Mouse (Mus musculus) heart, embryonic 14.5 days (tissue): ENCODE measurements around the gene Pakap. TPM values are rescaled to one million over a fixed set of nuclear protein-coding genes. Genes with fewer than 3 reads are reported as not detected.

ENCODE experiments used
- ATAC-seq: fragments of 200-750 bp; cut with Nextera tagmentation; 2 replicates; pipeline ENCODE4 v1.8.0; 2017; ENCODE audit warnings: low read depth, moderate TSS enrichment; ENCODE audit not compliant: insufficient number of reproducible peaks, insufficient read depth, low FRiP score
- H3K27ac ChIP-seq, 2 experiments: fragments of 200-500 bp in 1 of 2; fragments of 300-500 bp in 1 of 2; sonication (generic) in 1 of 2; replicated peaks in 1 of 2; 2 replicates each; pipeline ENCODE4 v1.5.1; 2012 to 2014; ENCODE audit warnings: low read depth in 2 of 2, low read length in 2 of 2, control low read depth in 1 of 2, mild to moderate bottlenecking in 1 of 2, mixed read lengths in 1 of 2; ENCODE audit not compliant: control insufficient read depth in 1 of 2, insufficient read depth in 1 of 2
- H3K27me3 ChIP-seq: fragments of 300-500 bp; sonication (generic); 2 replicates; pipeline ENCODE4 v1.6.1; 2014; ENCODE audit warnings: mild to moderate bottlenecking, low read length, control low read depth; ENCODE audit not compliant: control insufficient read depth, insufficient read depth
- H3K36me3 ChIP-seq: fragments of 300-500 bp; sonication (generic); 2 replicates; pipeline ENCODE4 v1.6.1; 2014; ENCODE audit warnings: mild to moderate bottlenecking, control low read depth, low read length, mixed read lengths; ENCODE audit not compliant: control insufficient read depth, insufficient read depth
- H3K4me1 ChIP-seq, 2 experiments: fragments of 200-500 bp in 1 of 2; fragments of 300-500 bp in 1 of 2; sonication (generic) in 1 of 2; 2 replicates each; pipeline ENCODE4 v1.6.1; 2012 to 2014; ENCODE audit warnings: low read length in 2 of 2, control low read depth in 1 of 2, mixed read lengths in 1 of 2; ENCODE audit not compliant: control insufficient read depth in 2 of 2, insufficient read depth in 2 of 2
- H3K4me2 ChIP-seq: fragments of 300-500 bp; sonication (generic); 2 replicates; pipeline ENCODE4 v1.6.1; 2014; ENCODE audit warnings: mild to moderate bottlenecking, low read length
- H3K4me3 ChIP-seq, 2 experiments: fragments of 200-500 bp in 1 of 2; fragments of 300-500 bp in 1 of 2; sonication (generic) in 1 of 2; 2 replicates each; pipeline ENCODE4 v1.5.1; 2012 to 2014; ENCODE audit warnings: low read length in 2 of 2, mild to moderate bottlenecking in 2 of 2, control low read depth in 1 of 2, low read depth in 1 of 2, moderate library complexity in 1 of 2; ENCODE audit not compliant: control insufficient read depth in 1 of 2, insufficient read depth in 1 of 2
- H3K9ac ChIP-seq: fragments of 300-500 bp; sonication (generic); 2 replicates; pipeline ENCODE4 v1.6.1; 2014; ENCODE audit warnings: mild to moderate bottlenecking, low read length
- H3K9me3 ChIP-seq: fragments of 300-500 bp; sonication (generic); 2 replicates; pipeline ENCODE4 v1.6.1; 2016; ENCODE audit warnings: low read length, control low read depth; ENCODE audit not compliant: control insufficient read depth
- WGBS: fragments of 180-500 bp; shearing (Covaris S2); extraction: QIAGEN DNeasy Blood & Tissue Kit; methylation state at CpG from one replicate; pipeline ENCODE4 v1.1.7; 2014; 5-methylcytosine and 5-hydroxymethylcytosine counted together
- polyA plus RNA-seq: library from polyadenylated mRNA; unstranded; fragments of >200 nt; fragmentation: Nextera tagmentation; extraction: Ambion mirVana; gene quantifications from 2 replicates; pipeline ENCODE4 v1.2.1, GENCODE M21; 2014

Gene Pakap
- polyA plus RNA-seq, 1 experiment from 2014 or later, result 59.6 TPM

GRCm38 (mm10) chr4:57915216-57915965 lies 347.4 kb downstream of the Pakap start:
- Histone ChIP-seq H3K9me3 (peaks cover 5% of the 10 kb centered on the region; the same call in 1 of the 2 replicates), H3K4me1 (peaks cover 14 to 17% of the 10 kb centered on the region in 2 experiments), H3K9ac (peak overlapping the region; percentile 38; the same call in 1 of the 2 replicates), H3K27ac (no peak overlapping the region), H3K4me2 (peak overlapping the region; percentile 66), H3K4me3 (peak overlapping the region; percentile 18 to 24; a peak in 3 of 4 replicates), H3K27me3 (no peaks in the 10 kb centered on the region), H3K36me3 (no peaks in the 10 kb centered on the region)
- WGBS, result 35% methylated on average over 17 of the region's 17 CpGs
- ATAC-seq, result no peak

- peak within 1 kb of the TSS; percentile 18 to 24; a peak in 3 of 4 replicates for H3K4me3 ChIP-seq
- H3K27ac ChIP-seq, result no peak within 1 kb of the TSS
- no peak for ATAC-seq
- peak within 1 kb of the TSS; percentile 66 for H3K4me2 ChIP-seq
- no peaks in the 10 kb centered on the region for H3K27me3 ChIP-seq
- H3K9me3 ChIP-seq, result peaks cover 5% of the 10 kb centered on the region; the same call in 1 of the 2 replicates
- WGBS, result 7% methylated on average over 9 of the region's 9 CpGs
- peak within 1 kb of the TSS; percentile 38; the same call in 1 of the 2 replicates for H3K9ac ChIP-seq
- H3K4me1 ChIP-seq, result peaks cover 14 to 17% of the 10 kb centered on the region in 2 experiments
- no peaks in the 10 kb centered on the region for H3K36me3 ChIP-seq
These were observed 348.3 kb downstream of the Pakap start, which contains the start of gene D630039A03Rik for GRCm38 (mm10) chr4:57916201-57916661. Gene D630039A03Rik (minus strand): TSS chr4:57916297.

- H3K4me3 ChIP-seq, result 0 out of 4 replicates have a peak overlapping the region, but pooled peaks have one; percentile 18 to 24
- no peak for ATAC-seq
- no peak overlapping the region for H3K27ac ChIP-seq
These were observed 348.7 kb downstream of the Pakap start for GRCm38 (mm10) chr4:57916711-57917110.

GRCm38 (mm10) chr4:57919494-57920423 lies 351.8 kb downstream of the Pakap start:
- Histone ChIP-seq H3K9ac (no peak overlapping the region), H3K9me3 (no peaks in the 10 kb centered on the region), H3K27me3 (no peaks in the 10 kb centered on the region), H3K4me3 (no peak overlapping the region), H3K27ac (no peak overlapping the region), H3K4me2 (no peak overlapping the region), H3K36me3 (no peaks in the 10 kb centered on the region), H3K4me1 (peaks cover 12 to 17% of the 10 kb centered on the region in 2 experiments)
- 33% methylated on average over 8 of the region's 8 CpGs for WGBS
- no peak for ATAC-seq

More at GRCm38 (mm10) chr4:57916711-57917110, 348.7 kb downstream of the Pakap start:
- H3K4me2 ChIP-seq, result peak overlapping the region; percentile 66
- no peaks in the 10 kb centered on the region for H3K36me3 ChIP-seq
- H3K9ac ChIP-seq, result no peak overlapping the region
- H3K9me3 ChIP-seq, result peaks cover 5% of the 10 kb centered on the region; the same call in 1 of the 2 replicates
- WGBS, result 70% methylated on average over 4 of the region's 4 CpGs
- H3K27me3 ChIP-seq, result no peaks in the 10 kb centered on the region
- H3K4me1 ChIP-seq, result peaks cover 14 to 17% of the 10 kb centered on the region in 2 experiments

- peaks cover 11 to 12% of the 10 kb centered on the region in 2 experiments for H3K4me1 ChIP-seq
- H3K27me3 ChIP-seq, result no peaks in the 10 kb centered on the region
- no peak overlapping the region for H3K27ac ChIP-seq
- H3K4me3 ChIP-seq, result no peak overlapping the region
- H3K36me3 ChIP-seq, result no peaks in the 10 kb centered on the region
- H3K9me3 ChIP-seq, result no peaks in the 10 kb centered on the region
- 71% methylated on average over 1 of the region's 1 CpGs for WGBS
- no peak for ATAC-seq
- H3K4me2 ChIP-seq, result no peak overlapping the region
- no peak overlapping the region for H3K9ac ChIP-seq
These were observed 352.5 kb downstream of the Pakap start for GRCm38 (mm10) chr4:57920522-57920921.

- H3K4me2 ChIP-seq, result no peak overlapping the region
- no peaks in the 10 kb centered on the region for H3K36me3 ChIP-seq
- no peak overlapping the region for H3K27ac ChIP-seq
- 72% methylated on average over 5 of the region's 5 CpGs for WGBS
- no peaks in the 10 kb centered on the region for H3K27me3 ChIP-seq
- no peaks in the 10 kb centered on the region; a peak in 1 of 4 replicates for H3K4me1 ChIP-seq
- H3K4me3 ChIP-seq, result no peak overlapping the region
- no peak for ATAC-seq
- H3K9ac ChIP-seq, result no peak overlapping the region
- H3K9me3 ChIP-seq, result no peaks in the 10 kb centered on the region
These were observed 354.2 kb downstream of the Pakap start for GRCm38 (mm10) chr4:57922171-57922570.

- Histone ChIP-seq H3K36me3 (no peaks in the 10 kb centered on the region), H3K4me2 (no peak overlapping the region), H3K9me3 (no peaks in the 10 kb centered on the region), H3K9ac (no peak overlapping the region), H3K27ac (no peak overlapping the region), H3K4me1 (no peaks in the 10 kb centered on the region; a peak in 1 of 4 replicates), H3K27me3 (no peaks in the 10 kb centered on the region), H3K4me3 (no peak overlapping the region)
- ATAC-seq, result no peak
- WGBS, result 81% methylated on average over 6 of the region's 6 CpGs
These were observed 356.6 kb downstream of the Pakap start for GRCm38 (mm10) chr4:57924556-57925071.
